Mouse (Mus musculus) frontal cortex, postnatal 25 days (tissue): Measurements from ENCODE around the gene Ppara.
"Not testable (repeated sequence)": the region's sequence is repeated elsewhere in the genome, so short reads cannot be mapped to it uniquely, and the experiment has no call there.

Source experiments
- DNase-seq, 2 experiments: peaks; one replicate each; pipeline ENCODE4 v3.0.0; 2022; ENCODE audit warnings: low spot score in 2 of 2

The Ppara gene

DNA sequence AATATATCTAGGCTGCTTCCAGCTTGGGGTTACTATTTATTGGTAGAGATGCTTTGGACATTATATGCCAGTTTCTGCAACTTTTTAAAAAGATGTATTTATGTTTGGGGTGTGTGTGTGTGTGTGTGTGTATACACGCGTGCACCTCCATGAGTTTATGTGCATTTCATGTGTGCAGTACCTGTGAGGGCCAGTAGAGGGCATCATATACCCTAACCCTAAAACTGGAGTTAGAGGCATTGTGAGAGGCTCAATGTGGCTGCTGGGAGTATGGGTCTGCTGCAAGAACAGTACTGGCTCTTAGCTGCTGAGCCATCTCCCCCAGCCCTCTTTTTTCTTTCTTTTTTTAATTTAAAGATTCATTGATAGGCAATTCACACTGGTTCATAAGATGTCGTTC, 23.0 kb downstream of the Ppara start:
- DNase-seq: no peak

- DNase-seq: no peak
Measured at GRCm38 (mm10) chr15:85762761-85763160, 28.0 kb downstream of the Ppara start.

GRCm38 (mm10) chr15:85765022-85765421, 30.2 kb downstream of the Ppara start:
- no peak for DNase-seq

DNA sequence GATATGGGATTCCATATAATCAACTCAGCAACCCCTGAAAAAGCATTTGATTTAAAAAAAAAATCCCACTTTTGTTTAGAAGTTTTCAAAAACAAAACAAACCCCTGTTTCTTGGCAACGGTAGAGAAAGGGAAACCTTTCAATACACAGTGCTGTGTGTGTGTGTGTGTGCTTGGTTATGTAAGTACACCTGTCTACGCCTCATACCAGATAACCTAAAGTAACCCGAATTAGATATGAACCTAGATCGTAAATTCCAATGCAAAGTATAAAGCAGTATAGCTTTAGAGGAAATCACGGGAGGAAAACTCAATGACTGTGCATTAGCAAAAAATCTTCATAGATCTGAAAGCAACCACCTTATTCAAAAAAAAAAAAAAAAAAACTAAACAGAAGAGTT, 31.9 kb downstream of the Ppara start:
- DNase-seq: no peak

DNA sequence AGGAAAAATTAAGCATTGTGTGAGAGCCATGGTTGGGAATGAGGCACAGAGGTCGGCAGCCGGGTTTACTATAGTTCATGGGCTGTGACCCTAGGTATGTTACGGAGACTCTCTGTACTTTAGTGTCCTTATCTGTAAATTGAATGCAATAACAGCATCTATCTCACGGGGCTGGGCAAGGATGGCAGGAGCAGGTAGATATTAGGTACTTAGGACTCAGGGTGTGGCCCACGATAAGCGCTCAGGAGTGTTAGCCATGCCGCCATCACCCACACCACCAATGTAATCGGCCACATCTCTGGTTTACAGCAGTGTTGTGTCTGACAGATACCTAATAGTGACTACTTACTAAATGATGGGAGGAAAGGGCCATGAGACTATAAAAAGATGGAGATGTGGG, 34.2 kb downstream of the Ppara start:
- DNase-seq: no peak

DNA sequence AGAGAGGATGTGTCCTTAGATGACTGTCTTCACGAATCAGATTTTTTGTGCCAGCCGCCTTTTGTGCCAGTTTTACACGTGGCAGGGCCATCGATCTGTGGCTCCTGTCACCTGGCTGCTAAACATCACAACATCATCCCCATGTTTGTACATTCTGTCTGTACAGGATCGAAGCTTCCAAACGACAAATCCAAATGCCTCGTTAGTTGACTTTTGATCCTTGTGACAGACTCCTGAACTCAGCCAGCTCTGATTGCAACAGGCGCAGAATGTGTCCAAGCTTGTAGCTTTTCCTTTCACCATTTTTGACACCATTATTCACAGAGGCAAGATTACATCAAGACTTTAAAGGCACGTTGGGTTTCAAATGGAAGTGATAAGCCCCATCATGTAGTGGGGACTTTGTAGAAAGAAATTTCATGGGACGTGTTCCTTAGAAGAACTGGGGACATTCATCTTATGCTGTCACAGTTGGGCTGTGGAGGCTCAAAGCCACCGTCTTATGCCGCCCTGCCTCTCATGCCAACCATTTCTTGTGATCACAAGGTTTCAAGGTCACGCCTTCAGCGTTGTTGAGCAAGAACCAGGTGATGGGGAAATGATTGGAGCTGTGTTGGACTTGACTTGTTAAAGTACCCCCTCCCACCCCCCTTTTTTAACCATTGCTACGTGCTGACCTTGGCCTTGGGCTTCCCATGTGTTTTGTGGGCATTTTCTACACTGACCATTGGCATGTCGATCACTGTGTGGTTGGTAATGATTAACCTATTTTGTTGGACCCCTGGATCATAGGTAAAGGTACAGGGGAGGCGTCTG, 36.7 kb downstream of the Ppara start:
- no peak for DNase-seq

GRCm38 (mm10) chr15:85772146-85772740, 37.5 kb downstream of the Ppara start:
- no peak for DNase-seq

GRCm38 (mm10) chr15:85774419-85774818, 39.6 kb downstream of the Ppara start:
- no peak for DNase-seq

DNA sequence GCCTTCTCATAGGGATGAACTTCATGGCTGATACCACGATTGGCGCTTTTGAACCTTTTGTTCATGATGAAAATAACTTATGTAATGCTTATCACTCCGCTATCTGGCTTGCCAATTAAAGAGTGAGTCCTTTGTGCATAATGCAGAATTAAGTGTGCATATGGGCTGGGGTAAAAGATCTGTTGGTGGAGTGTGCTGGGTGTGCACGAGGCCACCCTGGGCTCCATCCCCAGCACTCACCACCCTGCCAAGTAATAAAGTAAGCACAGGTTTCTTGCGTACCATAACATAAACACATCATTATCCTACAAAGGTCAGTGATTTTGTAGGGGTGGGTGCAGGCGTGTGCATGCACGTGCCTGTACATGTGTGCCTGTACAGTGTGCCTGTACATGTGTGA, 40.2 kb downstream of the Ppara start:
- DNase-seq: no peak

- no peak for DNase-seq
Measured at GRCm38 (mm10) chr15:85776241-85776640, 41.5 kb downstream of the Ppara start.

GRCm38 (mm10) chr15:85776771-85777170, 42.0 kb downstream of the Ppara start:
- DNase-seq: no peak

DNA sequence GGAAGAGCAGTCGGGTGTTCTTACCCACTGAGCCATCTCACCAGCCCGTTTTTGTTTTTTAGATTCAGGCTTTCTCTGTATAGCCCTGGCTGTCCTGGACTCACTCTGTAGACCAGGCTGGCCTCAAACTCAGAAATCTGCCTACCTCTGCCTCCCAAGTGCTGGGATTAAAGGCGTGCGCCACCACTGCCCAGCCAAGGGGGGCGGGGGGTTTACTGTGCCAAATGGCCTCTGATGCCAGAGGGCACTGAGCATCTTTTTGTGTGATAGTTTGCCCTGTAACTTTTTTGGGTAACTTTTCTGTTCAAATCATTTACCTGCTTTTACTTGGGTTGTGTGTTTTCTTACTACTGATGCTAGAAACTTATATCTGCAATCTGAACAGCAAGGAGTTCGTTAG, 44.1 kb downstream of the Ppara start:
- DNase-seq: not testable (repeated sequence)

GRCm38 (mm10) chr15:85783146-85783545, 48.4 kb downstream of the Ppara start:
- DNase-seq: no peak

DNA sequence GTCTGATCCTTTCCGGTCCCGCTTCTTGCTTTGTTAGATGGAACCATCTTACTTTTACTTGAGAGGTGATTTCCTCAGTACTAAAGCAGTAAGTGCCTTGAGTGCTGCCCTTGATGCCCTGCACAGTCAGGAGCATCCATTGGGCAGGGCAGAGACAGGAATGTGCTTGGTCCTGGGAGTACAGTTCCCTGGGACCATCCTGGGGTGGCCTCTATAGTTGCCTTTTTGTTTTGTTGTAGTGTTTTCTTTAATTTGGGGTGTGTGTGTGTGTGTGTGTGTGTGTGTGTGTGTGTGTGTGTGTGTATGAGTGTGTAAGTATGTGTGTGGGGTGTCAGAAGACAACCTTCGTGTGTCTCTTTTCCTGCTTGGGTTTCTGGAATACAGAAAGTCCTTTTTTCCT, 49.6 kb downstream of the Ppara start:
- DNase-seq: no peak

DNA sequence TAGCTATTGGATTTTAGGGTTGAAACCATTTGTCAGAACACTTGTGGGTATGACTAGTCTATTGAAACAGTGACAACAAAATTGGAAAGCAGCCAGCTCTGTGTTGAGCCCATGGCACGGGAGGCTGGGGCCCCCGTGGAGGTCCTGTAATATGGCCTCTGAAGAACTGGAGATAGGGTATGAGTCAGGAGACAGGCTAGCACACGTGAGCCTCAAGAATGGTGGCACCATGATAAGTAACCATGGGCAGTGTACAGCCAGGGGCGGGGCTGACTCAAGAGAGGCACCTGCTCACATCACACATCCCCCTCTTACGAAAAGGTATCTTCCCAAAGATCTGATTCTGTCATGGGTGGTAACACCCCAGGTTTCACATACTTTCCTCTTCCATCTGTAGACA, 51.9 kb downstream of the Ppara start:
- DNase-seq: no peak

DNA sequence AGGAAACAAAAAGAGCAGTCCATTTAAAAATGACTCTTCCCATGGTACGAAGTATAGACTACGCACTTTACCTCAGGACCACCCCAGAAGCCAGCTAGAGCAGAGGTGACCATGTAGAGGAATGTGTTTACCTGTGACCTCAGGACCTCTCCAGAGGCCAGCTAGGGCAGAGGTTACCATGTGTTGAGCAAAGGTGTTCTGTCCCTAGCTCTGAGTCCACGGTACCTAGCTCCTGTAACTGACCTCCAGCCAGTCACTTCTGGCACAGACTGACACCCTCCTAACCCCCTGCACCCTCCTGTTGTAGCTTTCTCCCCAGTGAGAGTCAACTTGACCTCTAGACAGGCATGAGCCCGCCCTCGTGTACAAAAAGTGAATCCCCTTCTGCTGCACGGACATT, 52.7 kb downstream of the Ppara start:
- DNase-seq: no peak

GRCm38 (mm10) chr15:85788051-85788450, 53.3 kb downstream of the Ppara start:
- DNase-seq: no peak

DNA sequence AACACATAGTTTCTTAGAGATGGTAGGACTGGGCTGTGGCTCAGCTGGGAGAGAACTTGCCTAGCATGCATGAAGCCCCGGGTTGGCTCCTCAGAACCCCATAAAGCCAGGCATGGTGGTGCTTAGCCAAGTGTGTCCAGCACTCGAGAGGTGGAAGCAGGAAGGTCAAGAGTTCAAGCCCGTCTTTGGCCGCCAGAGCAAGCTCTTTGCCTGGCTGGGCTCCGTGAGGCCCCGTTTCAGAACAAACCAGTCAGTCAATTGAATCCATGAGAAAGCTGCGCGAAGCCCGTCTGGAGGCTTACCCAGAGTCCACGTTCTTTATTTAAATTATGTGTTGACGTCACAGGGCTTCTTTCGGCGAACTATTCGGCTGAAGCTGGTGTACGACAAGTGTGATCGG, 53.9 kb downstream of the Ppara start:
- DNase-seq: no peak

DNA sequence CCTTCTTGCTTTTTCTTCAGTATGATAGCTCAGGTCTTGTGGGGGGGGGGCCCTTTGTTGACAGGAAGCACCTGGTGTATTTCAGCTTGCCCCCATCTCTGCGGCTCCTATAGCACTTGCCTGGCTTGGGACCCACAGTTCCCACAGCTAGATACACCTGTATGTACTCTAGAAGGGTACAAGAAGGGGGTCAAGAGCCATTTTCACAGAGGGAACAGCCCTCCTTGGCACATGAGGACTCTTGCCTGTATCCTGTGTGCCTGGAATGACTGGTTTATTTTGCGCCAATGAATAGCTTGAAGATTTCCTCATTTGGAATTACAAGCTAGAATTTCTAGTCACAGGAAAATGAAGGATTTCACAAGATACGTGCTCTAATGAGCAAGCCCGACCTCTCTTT, 56.7 kb downstream of the Ppara start:
- DNase-seq: no peak

GRCm38 (mm10) chr15:85792819-85793218, 58.0 kb downstream of the Ppara start:
- no peak for DNase-seq

DNA sequence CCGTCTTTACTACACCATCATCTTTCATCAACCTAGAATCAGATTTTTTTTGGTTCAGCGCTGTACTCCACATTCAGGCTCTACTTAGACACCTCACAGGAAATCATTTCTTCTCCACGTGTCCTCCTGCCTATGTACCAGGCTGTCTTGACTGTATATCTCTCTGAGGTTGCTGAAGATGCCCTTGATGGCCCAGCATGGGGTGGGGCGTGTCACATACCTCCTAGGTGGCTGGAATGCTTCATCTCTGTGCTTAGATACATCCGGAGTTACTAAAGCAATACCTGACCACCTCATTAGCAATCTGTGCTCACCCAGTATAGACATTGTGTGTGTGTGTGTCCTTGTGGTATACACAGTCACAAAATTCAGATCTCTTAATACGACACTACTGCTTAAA, 60.7 kb downstream of the Ppara start:
- no peak for DNase-seq

DNA sequence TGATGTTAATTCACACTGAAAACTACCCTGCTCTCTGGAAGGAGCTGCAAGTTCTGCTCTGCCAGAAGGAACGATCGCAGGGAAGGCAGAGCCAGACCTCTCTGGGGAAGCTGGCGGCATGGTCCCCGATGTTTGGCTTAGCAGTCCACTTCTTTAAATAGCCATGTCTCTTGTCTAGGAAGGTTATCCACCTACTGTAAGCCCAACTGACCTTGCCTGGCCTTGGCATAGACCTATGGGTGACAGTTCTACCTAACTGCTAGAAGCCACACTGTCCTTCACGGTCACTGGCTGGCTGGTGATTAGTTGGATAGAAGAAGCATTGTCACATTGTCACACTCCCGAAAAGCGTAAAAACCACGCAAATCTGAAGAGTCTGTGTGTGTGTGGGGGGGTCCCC, 63.9 kb downstream of the Ppara start:
- DNase-seq: no peak

- no peak for DNase-seq
Measured at GRCm38 (mm10) chr15:85802931-85803330, 68.1 kb downstream of the Ppara start.

GRCm38 (mm10) chr15:85806886-85807285, 72.1 kb downstream of the Ppara start:
- no peak for DNase-seq
